Mouse (Mus musculus): ENCODE data around the gene Gm4756. TPM values are rescaled to one million over a fixed set of nuclear protein-coding genes. Genes with fewer than 3 reads are reported as not detected.
"Not testable (repeated sequence)": the region's sequence is repeated elsewhere in the genome, so short reads cannot be mapped to it uniquely, and the experiment has no call there.

Gm4756 gene
- polyA plus RNA-seq, 1 experiment from 2014 or later: 0.14 TPM

DNA sequence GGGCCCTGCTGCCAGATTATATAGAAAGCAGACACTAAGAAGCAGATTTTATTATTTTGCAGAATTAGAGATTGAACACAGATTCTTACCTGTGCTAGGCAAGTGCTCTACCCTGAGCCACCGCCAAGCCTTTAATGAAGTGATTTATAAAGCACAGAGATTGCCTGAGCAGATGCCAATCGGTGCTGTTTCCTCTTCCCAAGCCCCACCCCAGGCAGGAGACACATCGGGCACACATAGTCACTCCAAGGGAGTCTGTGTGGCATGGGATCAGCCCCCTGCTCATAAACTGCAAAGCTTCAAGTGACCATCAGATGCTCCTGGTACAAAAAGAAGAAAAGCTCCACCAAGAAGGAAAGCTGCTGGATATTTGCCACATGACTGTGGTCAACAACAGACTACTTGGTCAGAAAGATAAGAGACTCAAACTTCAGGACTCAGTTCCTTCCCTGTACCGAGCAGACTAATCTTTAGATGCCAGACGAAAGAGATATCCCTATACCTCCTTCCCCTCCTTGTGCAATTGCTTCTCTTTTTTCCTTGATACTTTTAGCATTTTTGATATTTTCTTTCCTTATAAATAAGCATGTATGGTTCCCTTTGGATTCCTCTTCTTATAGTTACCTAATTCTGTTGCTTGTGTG, 26.5 kb downstream of the Gm4756 start:
- no peaks in the 10 kb centered on the region for H3K9me3 ChIP-seq
- no peak overlapping the region for H3K4me3 ChIP-seq (replicated peaks)
- 73% methylated on average over 5 of the region's 5 CpGs for WGBS
- no peaks in the 10 kb centered on the region for H3K4me1 ChIP-seq (replicated peaks)
- no peaks in the 10 kb centered on the region for H3K36me3 ChIP-seq
- H3K27ac ChIP-seq: no peak overlapping the region
- no peaks in the 10 kb centered on the region for H3K27me3 ChIP-seq (replicated peaks)
- no peak for ATAC-seq
- H3K9ac ChIP-seq: no peak overlapping the region
- H3K4me2 ChIP-seq (replicated peaks): no peak overlapping the region

- Histone ChIP-seq H3K9ac (no peak overlapping the region), H3K4me3 (replicated peaks) (no peak overlapping the region), H3K36me3 (no peaks in the 10 kb centered on the region), H3K27me3 (replicated peaks) (no peaks in the 10 kb centered on the region), H3K4me2 (replicated peaks) (no peak overlapping the region), H3K4me1 (replicated peaks) (no peaks in the 10 kb centered on the region), H3K9me3 (no peaks in the 10 kb centered on the region), H3K27ac (no peak overlapping the region)
- ATAC-seq: no peak
- 82% methylated on average over 1 of the region's 1 CpGs for WGBS
Measured at GRCm38 (mm10) chr12:72621441-72621840, 28.0 kb downstream of the Gm4756 start.

DNA sequence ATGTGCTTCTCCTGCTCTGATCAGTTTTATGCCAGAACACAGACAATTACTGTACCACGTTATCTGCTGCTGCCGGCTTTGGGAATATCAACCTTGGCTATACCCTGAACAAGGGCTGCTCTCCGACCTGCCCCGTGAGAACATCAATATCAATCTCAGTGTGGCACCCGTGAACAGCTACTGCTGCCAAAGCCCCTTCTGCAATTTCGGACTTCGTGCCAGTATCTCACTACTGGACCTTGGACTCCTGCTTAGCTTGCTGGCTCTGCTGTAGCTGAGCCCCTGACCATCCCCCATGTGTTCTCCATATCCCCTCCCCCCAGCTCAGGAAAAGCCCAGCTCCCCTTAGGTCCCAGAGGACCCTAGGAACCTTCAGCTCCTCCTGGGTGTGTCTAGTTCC, 28.6 kb downstream of the Gm4756 start:
- no peaks in the 10 kb centered on the region for H3K9me3 ChIP-seq
- no peak overlapping the region for H3K4me3 ChIP-seq (replicated peaks)
- H3K27ac ChIP-seq: no peak overlapping the region
- no peaks in the 10 kb centered on the region for H3K36me3 ChIP-seq
- H3K27me3 ChIP-seq (replicated peaks): no peaks in the 10 kb centered on the region
- no peak overlapping the region for H3K9ac ChIP-seq
- no peak overlapping the region for H3K4me2 ChIP-seq (replicated peaks)
- ATAC-seq: no peak
- H3K4me1 ChIP-seq (replicated peaks): no peaks in the 10 kb centered on the region
- 90% methylated on average over 7 of the region's 7 CpGs for WGBS

- Histone ChIP-seq H3K27me3 (replicated peaks) (no peaks in the 10 kb centered on the region), H3K4me2 (replicated peaks) (no peak overlapping the region), H3K9me3 (no peaks in the 10 kb centered on the region), H3K9ac (no peak overlapping the region), H3K36me3 (no peaks in the 10 kb centered on the region), H3K4me1 (replicated peaks) (no peaks in the 10 kb centered on the region), H3K27ac (no peak overlapping the region), H3K4me3 (replicated peaks) (no peak overlapping the region)
- WGBS: 91% methylated on average over 3 of the region's 3 CpGs
- ATAC-seq: no peak
Measured at GRCm38 (mm10) chr12:72612053-72612452, 37.4 kb downstream of the Gm4756 start.

GRCm38 (mm10) chr12:72598731-72599130, 50.7 kb downstream of the Gm4756 start:
- H3K4me1 ChIP-seq (replicated peaks); H3K4me3 ChIP-seq (replicated peaks); H3K9me3 ChIP-seq; H3K9ac ChIP-seq; H3K36me3 ChIP-seq; H3K27ac ChIP-seq; H3K27me3 ChIP-seq (replicated peaks); ATAC-seq; H3K4me2 ChIP-seq (replicated peaks): not testable (repeated sequence)
- WGBS: 96% methylated on average over 2 of the region's 2 CpGs

GRCm38 (mm10) chr12:72594001-72594400, 55.5 kb downstream of the Gm4756 start:
- Histone ChIP-seq H3K36me3 (no peaks in the 10 kb centered on the region), H3K27ac (no peak overlapping the region), H3K9me3 (no peaks in the 10 kb centered on the region), H3K4me3 (replicated peaks) (no peak overlapping the region), H3K4me2 (replicated peaks) (no peak overlapping the region), H3K27me3 (replicated peaks) (no peaks in the 10 kb centered on the region), H3K4me1 (replicated peaks) (no peaks in the 10 kb centered on the region), H3K9ac (no peak overlapping the region)
- 72% methylated on average over 2 of the region's 2 CpGs for WGBS
- no peak for ATAC-seq

DNA sequence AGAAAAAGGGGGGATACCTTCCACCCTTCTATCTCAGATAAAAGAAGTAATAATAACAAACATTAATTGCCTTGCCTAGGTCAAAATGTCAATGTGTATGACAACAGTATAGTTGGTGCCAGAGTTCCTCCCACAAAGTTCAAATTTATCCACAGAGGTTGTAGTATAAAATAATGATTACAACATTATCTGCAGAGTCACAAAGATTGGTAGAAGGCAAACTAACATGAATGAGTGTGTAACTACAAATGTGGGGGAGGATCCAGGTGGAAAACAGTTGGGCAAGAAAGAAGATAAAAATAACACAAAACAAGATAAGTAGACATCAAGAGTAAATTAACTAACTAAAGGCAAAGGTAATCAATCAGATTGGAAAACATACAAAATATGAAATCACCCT, 56.5 kb downstream of the Gm4756 start:
- Histone ChIP-seq H3K27me3 (replicated peaks) (no peaks in the 10 kb centered on the region), H3K4me3 (replicated peaks) (no peak overlapping the region), H3K36me3 (no peaks in the 10 kb centered on the region), H3K27ac (no peak overlapping the region), H3K4me2 (replicated peaks) (no peak overlapping the region), H3K9ac (no peak overlapping the region), H3K9me3 (no peaks in the 10 kb centered on the region), H3K4me1 (replicated peaks) (no peaks in the 10 kb centered on the region)
- ATAC-seq: no peak

- no peak overlapping the region for H3K4me3 ChIP-seq (replicated peaks)
- H3K36me3 ChIP-seq: no peaks in the 10 kb centered on the region
- H3K9ac ChIP-seq: no peak overlapping the region
- ATAC-seq: no peak
- no peaks in the 10 kb centered on the region for H3K9me3 ChIP-seq
- no peak overlapping the region for H3K27ac ChIP-seq
- no peaks in the 10 kb centered on the region for H3K27me3 ChIP-seq (replicated peaks)
- no peaks in the 10 kb centered on the region for H3K4me1 ChIP-seq (replicated peaks)
- H3K4me2 ChIP-seq (replicated peaks): no peak overlapping the region
- WGBS: 87% methylated on average over 1 of the region's 1 CpGs
Measured at GRCm38 (mm10) chr12:72585339-72585738, 64.1 kb downstream of the Gm4756 start.

- ATAC-seq: no peak
- H3K9me3 ChIP-seq: no peaks in the 10 kb centered on the region
- WGBS: 97% methylated on average over 2 of the region's 2 CpGs
- no peak overlapping the region for H3K4me3 ChIP-seq (replicated peaks)
- H3K27me3 ChIP-seq (replicated peaks): no peaks in the 10 kb centered on the region
- H3K27ac ChIP-seq: no peak overlapping the region
- H3K4me2 ChIP-seq (replicated peaks): no peak overlapping the region
- H3K4me1 ChIP-seq (replicated peaks): no peaks in the 10 kb centered on the region
- no peak overlapping the region for H3K9ac ChIP-seq
- H3K36me3 ChIP-seq: no peaks in the 10 kb centered on the region
Measured at GRCm38 (mm10) chr12:72583099-72583498, 66.4 kb downstream of the Gm4756 start.

GRCm38 (mm10) chr12:72582021-72582420, 67.4 kb downstream of the Gm4756 start:
- no peak overlapping the region for H3K4me2 ChIP-seq (replicated peaks)
- 94% methylated on average over 3 of the region's 3 CpGs for WGBS
- no peak for ATAC-seq

DNA sequence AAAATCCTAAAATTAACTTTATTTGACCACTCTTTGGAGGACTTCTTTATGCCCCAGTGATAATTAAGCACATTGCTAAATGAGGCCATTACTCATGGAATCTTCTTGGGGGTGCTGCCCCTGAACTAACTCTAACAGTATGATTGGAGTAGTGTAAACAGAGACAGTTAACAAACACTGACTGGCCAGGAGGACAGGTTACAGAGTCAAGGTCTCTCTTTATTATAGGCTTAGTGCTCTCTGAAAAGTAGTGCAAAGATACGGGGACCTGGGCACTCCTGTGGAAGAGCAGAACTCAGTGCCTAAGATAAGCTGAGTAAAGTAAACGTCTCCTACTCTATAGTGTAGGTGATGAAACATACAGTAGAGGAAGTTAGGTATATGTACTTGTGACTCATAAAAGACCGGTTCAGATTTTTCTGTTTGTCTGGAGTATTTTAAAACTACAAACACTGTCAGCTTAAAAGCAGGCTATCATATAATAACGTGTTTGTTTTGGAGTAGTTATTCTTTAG, 85.1 kb downstream of the Gm4756 start:
- Histone ChIP-seq H3K27ac (no peak overlapping the region), H3K9ac (no peak overlapping the region), H3K36me3 (no peaks in the 10 kb centered on the region), H3K4me1 (replicated peaks) (no peaks in the 10 kb centered on the region), H3K4me2 (replicated peaks) (no peak overlapping the region), H3K27me3 (replicated peaks) (no peaks in the 10 kb centered on the region), H3K9me3 (no peaks in the 10 kb centered on the region), H3K4me3 (replicated peaks) (no peak overlapping the region)
- WGBS: 73% methylated on average over 4 of the region's 4 CpGs
- ATAC-seq: no peak

More at GRCm38 (mm10) chr12:72582021-72582420, 67.4 kb downstream of the Gm4756 start:
- Histone ChIP-seq H3K9ac (no peak overlapping the region), H3K27me3 (replicated peaks) (no peaks in the 10 kb centered on the region), H3K4me1 (replicated peaks) (no peaks in the 10 kb centered on the region), H3K27ac (no peak overlapping the region), H3K9me3 (no peaks in the 10 kb centered on the region), H3K4me3 (replicated peaks) (no peak overlapping the region), H3K36me3 (no peaks in the 10 kb centered on the region)

GRCm38 (mm10) chr12:72554347-72554746, 95.1 kb downstream of the Gm4756 start:
- Histone ChIP-seq H3K27me3 (replicated peaks) (no peaks in the 10 kb centered on the region), H3K27ac (no peak overlapping the region), H3K9ac (no peak overlapping the region), H3K36me3 (0 out of 2 replicates have a peak, but pooled peaks cover 3% of the 10 kb centered on the region), H3K9me3 (no peaks in the 10 kb centered on the region), H3K4me1 (replicated peaks) (no peaks in the 10 kb centered on the region), H3K4me2 (replicated peaks) (no peak overlapping the region), H3K4me3 (replicated peaks) (no peak overlapping the region)
- 75% methylated on average over 4 of the region's 4 CpGs for WGBS
- no peak for ATAC-seq

DNA sequence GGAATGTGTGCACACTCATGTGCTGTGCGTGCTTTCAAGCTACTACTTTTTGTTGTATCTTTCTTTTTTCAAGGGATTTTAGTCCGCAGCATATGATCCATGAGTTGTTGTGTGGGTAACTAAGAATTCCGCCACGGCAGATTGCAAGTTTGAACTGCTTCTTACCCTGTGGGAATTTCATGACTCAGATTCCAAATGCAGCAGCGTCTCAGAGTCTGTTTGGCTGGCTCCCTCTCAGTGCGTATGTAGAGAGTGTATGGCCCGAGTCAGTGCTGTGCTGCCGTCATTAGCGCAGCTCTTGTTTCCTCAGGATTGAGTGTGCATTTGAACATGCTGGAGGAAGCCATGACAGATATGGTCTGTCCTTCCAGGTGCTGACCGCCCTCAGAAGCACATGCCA, 110.9 kb downstream of the Gm4756 start:
- Histone ChIP-seq H3K4me2 (replicated peaks) (no peak overlapping the region), H3K4me1 (replicated peaks) (0 out of 2 replicates have a peak, but pooled peaks cover 6% of the 10 kb centered on the region), H3K9me3 (no peaks in the 10 kb centered on the region), H3K27ac (no peak overlapping the region), H3K36me3 (0 out of 2 replicates have a peak, but pooled peaks cover 2% of the 10 kb centered on the region), H3K27me3 (replicated peaks) (no peaks in the 10 kb centered on the region), H3K9ac (no peak overlapping the region), H3K4me3 (replicated peaks) (no peak overlapping the region)
- WGBS: 84% methylated on average over 10 of the region's 10 CpGs
- ATAC-seq: no peak

All from intestine, embryonic 15.5 days (tissue).